Mouse (Mus musculus) liver, postnatal 0 days (tissue): ENCODE measurements at regions not wholly inside any gene's neighbourhood (a gene's known extent, or its start where the extent isn't known, plus 50 kb on each side); places are given as distances from the start of the nearest gene placed in this dataset.

Source experiments
- CTCF ChIP-seq: sonication (generic); IDR thresholded peaks from 2 replicates; pipeline ENCODE4 v1.5.1; 2016; ENCODE audit warnings: antibody characterized with exemption, low read depth
- EP300 ChIP-seq: IDR thresholded peaks from 2 replicates; pipeline ENCODE4 v1.6.1; 2016; ENCODE audit warnings: antibody characterized with exemption, low read depth, mild to moderate bottlenecking

DNA sequence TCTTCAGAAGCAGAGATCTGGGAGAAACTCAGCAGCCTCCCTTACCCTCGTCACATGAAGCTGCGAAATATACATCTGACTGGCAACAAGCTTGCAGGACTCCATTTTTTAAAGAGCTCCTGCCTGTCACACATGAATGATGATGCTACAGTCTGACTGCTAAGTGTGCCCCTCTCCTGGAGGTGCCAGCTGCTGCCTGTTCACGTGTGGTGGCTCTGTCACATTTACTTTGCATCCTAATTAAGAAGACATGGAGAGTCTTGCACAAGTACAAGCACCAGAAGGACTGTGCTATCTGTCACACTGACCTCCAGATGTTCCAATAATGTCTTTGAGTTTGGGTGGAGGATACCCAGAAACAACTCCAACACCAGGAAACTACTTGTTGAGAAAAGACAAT is 240.2 kb downstream of the Ube2cbp start:
- TF ChIP-seq CTCF (no peak), EP300 (no peak)
